Mouse (Mus musculus) liver, embryonic 14.5 days (tissue): ENCODE measurements at regions not wholly inside any gene's neighbourhood (a gene's known extent, or its start where the extent isn't known, plus 50 kb on each side); places are given as distances from the start of the nearest gene placed in this dataset.
A peak's percentile ranks its signal among the peaks of the same experiment; 100 is the strongest.

Experiments used
- ATAC-seq: fragments of 200-750 bp; cut with Nextera tagmentation; 2 replicates; pipeline ENCODE4 v1.8.0; 2017; ENCODE audit warnings: moderate number of reproducible peaks, mild to moderate bottlenecking, moderate library complexity; ENCODE audit not compliant: insufficient read depth
- DNase-seq, 3 experiments: peaks; one replicate each; pipeline ENCODE4 v3.0.0-alpha.2; 2012 to 2013; ENCODE audit warnings: low read depth in 3 of 3, low spot score in 3 of 3
- H3K27ac ChIP-seq: fragments of 300-500 bp; sonication (generic); 2 replicates; pipeline ENCODE4 v1.5.1; 2014; ENCODE audit warnings: moderate library complexity, mild to moderate bottlenecking, control low read depth, inconsistent platforms
- H3K27me3 ChIP-seq: fragments of 300-500 bp; sonication (generic); 2 replicates; pipeline ENCODE4 v1.6.1; 2014; ENCODE audit warnings: mild to moderate bottlenecking, low read length, moderate library complexity; ENCODE audit not compliant: control insufficient read depth, insufficient read depth
- H3K36me3 ChIP-seq: fragments of 300-500 bp; sonication (generic); replicated peaks from 2 replicates; pipeline ENCODE4 v1.6.1; 2014; ENCODE audit warnings: low read depth; ENCODE audit not compliant: control insufficient read depth, insufficient read depth
- H3K4me1 ChIP-seq, 2 experiments: fragments of 200-500 bp in 1 of 2; fragments of 300-500 bp in 1 of 2; sonication (generic) in 1 of 2; replicated peaks; 2 replicates each; pipeline ENCODE4 v1.6.1; 2012 to 2014; ENCODE audit warnings: antibody characterized with exemption in 1 of 2, inconsistent platforms in 1 of 2, low read length in 1 of 2; ENCODE audit not compliant: control insufficient read depth in 2 of 2, insufficient read depth in 2 of 2
- H3K4me2 ChIP-seq: fragments of 300-500 bp; sonication (generic); 2 replicates; pipeline ENCODE4 v1.6.1; 2014; ENCODE audit warnings: low read depth, mild to moderate bottlenecking, control low read depth, moderate library complexity
- H3K4me3 ChIP-seq, 2 experiments: fragments of 200-500 bp in 1 of 2; fragments of 300-500 bp in 1 of 2; sonication (generic) in 1 of 2; 2 replicates each; pipeline ENCODE4 v1.5.1; 2012 to 2014; ENCODE audit warnings: low read depth in 2 of 2, low read length in 2 of 2, mild to moderate bottlenecking in 2 of 2, control low read depth in 1 of 2, inconsistent platforms in 1 of 2, moderate library complexity in 1 of 2; ENCODE audit not compliant: insufficient read depth in 1 of 2
- H3K9ac ChIP-seq: fragments of 300-500 bp; sonication (generic); replicated peaks from 2 replicates; pipeline ENCODE4 v1.6.1; 2014; ENCODE audit warnings: mild to moderate bottlenecking, control low read depth, moderate library complexity
- H3K9me3 ChIP-seq: fragments of 300-500 bp; sonication (generic); 2 replicates; pipeline ENCODE4 v1.6.1; 2016; ENCODE audit warnings: low read length, mixed read lengths; ENCODE audit not compliant: control insufficient read depth
- CTCF ChIP-seq: IDR thresholded peaks from 2 replicates; pipeline ENCODE4 v1.5.1; 2016; ENCODE audit warnings: antibody characterized with exemption, low read depth, control low read depth
- EP300 ChIP-seq: IDR thresholded peaks from 2 replicates; pipeline ENCODE4 v1.6.1; 2016; ENCODE audit warnings: antibody characterized with exemption, low read depth
- WGBS: fragments of 180-500 bp; shearing (Covaris S2); extraction: QIAGEN DNeasy Blood & Tissue Kit; methylation state at CpG from one replicate; pipeline ENCODE4 v1.1.7; 2014; ENCODE audit not compliant: insufficient replicate concordance; 5-methylcytosine and 5-hydroxymethylcytosine counted together

DNA sequence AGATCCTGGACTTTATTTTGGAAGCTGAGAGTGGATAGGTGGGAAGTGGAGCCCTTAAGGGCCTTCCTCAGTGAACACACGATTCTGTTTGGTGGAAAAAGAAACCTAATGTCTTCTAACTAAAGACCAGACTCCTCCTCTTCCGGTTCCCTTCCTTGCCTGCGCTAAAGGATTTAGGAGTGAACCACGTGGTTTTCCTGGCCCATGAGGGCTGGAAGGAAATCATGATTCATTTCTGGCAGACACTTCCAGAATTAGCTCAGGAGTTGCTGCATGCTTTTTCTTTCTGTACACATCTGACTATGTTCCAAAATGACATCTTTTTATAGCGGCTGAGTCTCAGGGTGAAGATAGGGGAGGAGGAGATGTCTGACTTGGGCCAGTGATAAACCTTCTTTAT, 109.8 kb downstream of the Drd1 start:
- H3K27me3 ChIP-seq, result no peaks in the 10 kb centered on the region
- ATAC-seq (no peak), DNase-seq (no peak)
- 33% methylated on average over 5 of the region's 5 CpGs for WGBS
- no peak overlapping the region for H3K27ac ChIP-seq
- no peak overlapping the region for H3K4me3 ChIP-seq
- H3K9ac ChIP-seq, result no peak overlapping the region
- H3K4me2 ChIP-seq, result no peak overlapping the region
- no peak for TF ChIP-seq CTCF
- TF ChIP-seq EP300, result no peak
- H3K36me3 ChIP-seq, result no peaks in the 10 kb centered on the region
- no peaks in the 10 kb centered on the region for H3K9me3 ChIP-seq
- H3K4me1 ChIP-seq, result no peaks in the 10 kb centered on the region

DNA sequence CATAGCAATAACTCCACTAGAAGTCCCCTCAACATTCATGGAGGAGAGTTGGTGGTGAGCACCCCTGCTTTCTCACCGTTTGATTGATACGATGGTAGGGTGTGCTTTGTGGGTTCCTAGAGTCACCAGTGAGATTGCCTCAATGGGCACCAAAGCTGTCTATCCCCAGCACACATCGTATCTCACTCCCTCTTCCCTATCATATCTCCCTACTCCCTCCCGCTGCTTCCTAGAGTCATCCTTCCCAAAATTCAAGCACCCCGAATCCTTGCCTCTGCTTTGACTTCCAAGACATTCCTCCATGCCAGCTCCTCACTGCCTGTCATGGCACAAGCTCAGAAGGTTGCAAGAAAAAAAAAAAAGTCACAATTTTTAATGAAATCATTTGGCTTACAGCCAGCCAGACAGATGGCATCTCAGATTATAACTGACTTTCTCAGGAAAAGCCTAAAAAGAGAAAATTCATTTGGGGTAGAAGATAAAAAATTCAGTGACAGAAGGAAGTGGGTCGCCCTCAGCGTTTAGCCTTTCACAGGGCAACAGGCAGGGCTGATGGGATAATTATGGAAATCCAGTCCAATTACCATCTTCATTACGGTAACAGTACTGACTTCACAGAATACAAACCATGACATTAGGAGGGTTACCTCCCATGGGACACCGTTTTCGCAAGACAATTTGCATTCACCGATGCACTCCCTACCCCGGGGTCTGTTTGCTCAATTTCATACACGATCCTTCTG, 114.3 kb downstream of the Drd1 start:
- no peak overlapping the region for H3K9ac ChIP-seq
- no peaks in the 10 kb centered on the region for H3K36me3 ChIP-seq
- 68% methylated on average over 13 of the region's 13 CpGs for WGBS
- ATAC-seq (no peak), DNase-seq (no peak)
- H3K4me2 ChIP-seq, result no peak overlapping the region
- H3K4me1 ChIP-seq, result no peaks in the 10 kb centered on the region
- H3K27ac ChIP-seq, result no peak overlapping the region
- TF ChIP-seq CTCF (no peak), EP300 (no peak)
- no peak overlapping the region for H3K4me3 ChIP-seq
- no peaks in the 10 kb centered on the region for H3K27me3 ChIP-seq
- H3K9me3 ChIP-seq, result no peaks in the 10 kb centered on the region

- TF ChIP-seq CTCF, result no peak
- no peak for TF ChIP-seq EP300
- Histone ChIP-seq H3K4me1 (no peaks in the 10 kb centered on the region), H3K4me3 (no peak overlapping the region), H3K9me3 (no peaks in the 10 kb centered on the region), H3K36me3 (no peaks in the 10 kb centered on the region), H3K27me3 (no peaks in the 10 kb centered on the region), H3K27ac (no peak overlapping the region), H3K9ac (no peak overlapping the region), H3K4me2 (no peak overlapping the region)
- ATAC-seq (no peak), DNase-seq (no peak)
- 68% methylated on average over 14 of the region's 14 CpGs for WGBS
These were observed 120.3 kb downstream of the Drd1 start for GRCm38 (mm10) chr13:53935174-53935699.

DNA sequence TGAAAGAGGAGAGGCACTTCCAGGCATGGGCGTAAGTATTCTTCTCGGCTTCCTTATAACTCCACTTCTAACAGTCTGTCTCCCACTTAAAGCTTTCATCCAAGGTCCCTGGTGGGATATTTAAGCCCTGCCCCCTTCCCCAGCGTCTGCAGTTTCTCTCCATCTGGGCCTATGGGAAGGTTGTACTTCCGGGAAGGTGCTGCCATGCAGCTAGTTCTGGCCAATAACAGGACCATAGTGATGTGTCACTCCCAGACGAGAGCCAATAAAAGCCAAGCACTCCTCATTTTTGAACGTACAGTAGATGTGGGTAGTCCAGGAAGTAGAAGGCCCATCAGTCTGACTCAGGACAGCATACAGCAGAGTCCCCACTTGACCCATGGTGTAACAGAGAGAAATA, 121.0 kb downstream of the Drd1 start:
- Histone ChIP-seq H3K4me1 (no peaks in the 10 kb centered on the region), H3K36me3 (no peaks in the 10 kb centered on the region), H3K4me3 (no peak overlapping the region), H3K4me2 (no peak overlapping the region), H3K9me3 (no peaks in the 10 kb centered on the region), H3K27me3 (no peaks in the 10 kb centered on the region), H3K9ac (no peak overlapping the region), H3K27ac (no peak overlapping the region)
- ATAC-seq (no peak), DNase-seq (no peak)
- WGBS, result 65% methylated on average over 6 of the region's 6 CpGs
- TF ChIP-seq CTCF, result no peak
- TF ChIP-seq EP300, result no peak

- peak; percentile 80 for ATAC-seq
- no peaks in the 10 kb centered on the region for H3K9me3 ChIP-seq
These were observed 129.4 kb downstream of the Drd1 start for GRCm38 (mm10) chr13:53926128-53926527.

More at GRCm38 (mm10) chr13:53926128-53926527, 129.4 kb downstream of the Drd1 start:
- peaks cover 0 to 5% of the 10 kb centered on the region in 2 experiments; a peak in 2 of 4 replicates for H3K4me1 ChIP-seq
- no peak overlapping the region for H3K4me3 ChIP-seq
- H3K9ac ChIP-seq, result no peak overlapping the region
- no peak overlapping the region for H3K27ac ChIP-seq
- no peak overlapping the region for H3K4me2 ChIP-seq
- DNase-seq, result peak in 1 of 3 experiments; percentile 20
- no peaks in the 10 kb centered on the region for H3K27me3 ChIP-seq
- TF ChIP-seq CTCF, result no peak
- peak; percentile 71 for TF ChIP-seq EP300
- 28% methylated on average over 4 of the region's 4 CpGs for WGBS
- no peaks in the 10 kb centered on the region for H3K36me3 ChIP-seq
